Mouse (Mus musculus) lung, postnatal 36 days (tissue): ENCODE data around the gene Ptafr.

Experiments
- DNase-seq: peaks from one replicate; pipeline ENCODE4 v3.0.0; 2022; ENCODE audit warnings: mixed read lengths

Gene Ptafr

GRCm38 (mm10) chr4:132620134-132620533 is 56.3 kb downstream of the Ptafr start:
- DNase-seq, result no peak

DNA sequence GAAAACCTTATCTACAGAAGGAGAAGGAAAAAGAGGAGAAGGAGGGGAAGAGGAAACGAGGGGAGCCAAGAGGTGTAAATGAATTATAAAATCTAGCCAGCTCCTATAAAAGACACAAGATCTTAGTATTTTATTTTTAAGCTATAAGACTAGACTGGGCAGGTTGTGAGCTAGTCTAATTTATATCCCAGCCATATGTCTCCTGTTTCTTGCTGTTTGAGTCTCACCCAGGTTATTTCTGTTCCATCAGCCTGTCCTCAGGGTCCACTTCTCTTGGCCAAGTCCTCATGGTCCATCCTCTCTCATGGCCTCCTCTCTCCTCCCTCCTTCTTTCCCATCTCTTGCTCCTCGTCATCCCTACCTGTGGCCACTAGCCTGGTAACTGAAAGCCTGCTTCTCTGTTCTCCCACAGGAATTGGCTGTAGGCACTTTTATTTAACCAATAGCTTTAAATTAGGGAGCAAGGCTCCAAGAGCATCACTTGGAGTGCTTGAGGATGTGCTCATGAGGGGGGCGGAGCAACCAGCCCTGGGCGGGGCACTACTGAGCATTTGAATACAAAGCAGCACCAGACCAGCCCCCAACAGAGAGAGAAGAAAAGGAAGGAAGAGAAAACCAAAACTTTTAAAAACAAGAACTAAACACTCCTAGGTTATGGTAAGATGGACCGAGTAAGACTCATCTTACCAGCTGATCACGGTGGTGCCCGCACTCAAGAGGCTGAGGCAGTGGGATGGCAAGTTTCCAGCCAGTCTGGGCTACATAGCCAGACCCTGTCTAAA is 57.6 kb downstream of the Ptafr start:
- no peak for DNase-seq

DNA sequence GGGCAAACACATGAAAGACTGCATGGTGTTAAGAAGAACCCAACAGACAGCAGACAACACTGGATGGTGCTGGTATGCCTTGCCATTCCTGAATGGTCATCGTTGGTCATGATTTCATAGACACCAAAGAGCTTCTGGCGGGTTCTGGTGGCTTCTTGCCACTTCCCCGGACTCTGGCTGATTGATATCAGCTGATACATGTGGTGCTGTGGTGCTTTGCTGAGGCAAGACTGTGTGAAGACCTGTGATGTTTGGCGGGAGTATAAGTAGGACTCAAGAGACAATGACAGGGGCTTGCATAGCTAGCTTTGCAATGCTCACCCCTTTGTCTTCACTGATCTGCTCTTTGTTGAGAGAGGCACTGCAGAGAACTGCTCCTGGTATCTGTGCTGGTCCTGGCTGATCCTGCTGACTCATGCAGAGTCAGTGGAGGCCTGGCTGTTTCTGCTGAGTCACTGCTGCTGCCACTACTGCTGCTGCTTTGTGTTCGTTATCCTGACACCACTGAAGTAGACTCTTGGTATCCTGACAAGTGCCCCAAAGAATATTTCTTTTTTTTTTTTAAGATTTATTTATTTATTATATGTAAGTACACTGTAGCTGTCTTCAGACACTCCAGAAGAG is 60.3 kb downstream of the Ptafr start:
- no peak for DNase-seq

DNA sequence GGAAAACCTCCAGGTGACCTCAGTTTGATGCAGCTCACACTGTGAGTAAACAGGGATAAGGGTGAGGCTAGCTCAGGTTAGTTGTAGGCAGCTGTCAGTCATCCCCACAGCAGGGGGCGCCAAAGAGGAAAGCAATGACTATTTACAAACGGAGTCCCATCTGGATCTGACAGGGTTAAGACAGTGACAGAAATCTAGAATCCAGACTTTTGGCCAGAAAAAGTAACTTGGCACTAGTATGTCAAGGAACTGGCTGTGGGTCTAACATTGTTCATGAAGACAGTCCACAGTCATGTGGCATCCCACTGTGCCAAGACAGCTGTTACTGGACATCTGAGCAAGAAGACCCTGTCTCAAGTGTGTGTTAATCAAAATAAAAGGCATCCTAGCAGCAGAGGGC is 65.0 kb downstream of the Ptafr start:
- DNase-seq, result peak; percentile 70
